Mouse (Mus musculus) brown adipose tissue, adult 24 weeks (tissue): ENCODE measurements around the gene Cyp2j5. TPM values are rescaled to one million over a fixed set of nuclear protein-coding genes. Genes with fewer than 3 reads are reported as not detected.
A peak's percentile ranks its signal among the peaks of the same experiment; 100 is the strongest.

Experiments used
- H3K27ac ChIP-seq: fragments of 200-500 bp; replicated peaks from 2 replicates; pipeline ENCODE4 v1.5.1; 2012; ENCODE audit warnings: low read depth, mild to moderate bottlenecking, low read length
- H3K4me1 ChIP-seq: fragments of 200-500 bp; 2 replicates; pipeline ENCODE4 v1.6.1; 2012; ENCODE audit warnings: low read length, mixed read lengths; ENCODE audit not compliant: control insufficient read depth, insufficient read depth, insufficient read length
- H3K4me3 ChIP-seq: fragments of 200-500 bp; 2 replicates; pipeline ENCODE4 v1.5.1; 2012; ENCODE audit warnings: low read depth, mild to moderate bottlenecking, low read length, moderate library complexity; ENCODE audit not compliant: insufficient read depth
- polyA plus RNA-seq: library from polyadenylated mRNA; stranded (reverse); fragments of >200 nt; gene quantifications from 2 replicates; pipeline ENCODE4 v1.2.4, GENCODE M21; 2012; ENCODE audit not compliant: missing spikeins, insufficient read depth, insufficient read length

Gene Cyp2j5
- 0.44 TPM in 1 of 2 replicates, not detected in the other for polyA plus RNA-seq

DNA sequence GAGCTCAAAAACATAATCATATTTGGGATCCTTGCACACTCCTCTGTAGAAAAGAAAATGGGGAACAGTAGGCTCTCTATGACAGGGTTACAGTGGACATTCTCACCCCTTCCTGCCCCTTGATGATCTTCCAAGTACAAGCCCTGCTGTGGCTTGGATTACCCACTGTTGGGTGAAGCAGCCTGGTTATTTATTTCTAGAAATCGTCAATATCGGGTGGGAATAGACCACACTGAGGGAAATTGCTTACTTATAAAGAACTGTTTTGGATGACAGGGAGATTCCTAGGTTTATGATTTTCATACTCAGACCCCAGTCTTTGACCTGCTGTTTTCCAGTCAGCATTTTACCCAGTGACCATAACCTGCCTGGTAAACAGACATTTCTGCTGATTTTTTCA is at the start of gene Cyp2j5:
TSS of gene Cyp2j5 (minus strand) at position 164 of the 400 bp plus-strand sequence.
- no peak within 1 kb of the TSS for H3K4me3 ChIP-seq
- H3K27ac ChIP-seq = no peak within 1 kb of the TSS
- H3K4me1 ChIP-seq = no peaks in the 10 kb centered on the region

DNA sequence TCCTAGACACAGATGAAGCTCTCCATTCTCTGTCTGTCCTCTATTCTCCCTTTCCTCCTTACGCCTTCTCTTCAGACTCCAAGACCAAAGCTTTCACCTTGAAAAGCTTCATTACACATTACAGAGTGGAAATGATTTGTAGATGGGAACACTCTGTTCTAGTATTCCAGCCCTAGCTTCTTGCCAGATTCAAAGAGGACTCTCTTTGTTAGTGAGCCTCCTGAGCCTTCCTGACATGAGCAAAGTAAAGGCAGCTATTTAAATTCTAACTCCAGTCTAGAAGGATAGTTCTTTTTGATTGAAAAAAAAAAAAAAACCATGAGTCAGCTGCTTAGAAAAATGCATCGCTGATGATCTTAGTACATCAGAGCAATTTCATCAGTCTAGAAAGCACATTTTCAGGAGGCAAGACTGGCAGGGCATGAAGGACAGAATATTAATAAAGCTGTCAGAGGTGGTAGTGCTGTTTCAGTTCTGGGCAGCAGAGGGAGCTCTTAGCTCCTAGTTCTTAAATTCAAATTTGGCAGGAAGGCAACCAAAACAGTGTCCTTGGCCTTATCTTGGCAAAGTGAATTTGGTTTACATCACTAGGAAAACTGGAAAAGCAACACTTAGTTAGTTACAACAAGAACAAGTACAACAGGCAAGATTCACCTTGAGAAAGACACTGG is 41.5 kb upstream of the Cyp2j5 start:
- Histone ChIP-seq H3K4me3 (no peak overlapping the region), H3K27ac (no peak overlapping the region)

GRCm38 (mm10) chr4:96698218-96698561 is 34.2 kb upstream of the Cyp2j5 start:
- Histone ChIP-seq H3K4me3 (no peak overlapping the region), H3K4me1 (no peaks in the 10 kb centered on the region), H3K27ac (no peak overlapping the region)

More for the DNA sequence above, 41.5 kb upstream of the Cyp2j5 start:
- no peaks in the 10 kb centered on the region for H3K4me1 ChIP-seq

GRCm38 (mm10) chr4:96697511-96698217 is 33.7 kb upstream of the Cyp2j5 start:
- no peak overlapping the region for H3K27ac ChIP-seq
- no peaks in the 10 kb centered on the region for H3K4me1 ChIP-seq
- H3K4me3 ChIP-seq = no peak overlapping the region

DNA sequence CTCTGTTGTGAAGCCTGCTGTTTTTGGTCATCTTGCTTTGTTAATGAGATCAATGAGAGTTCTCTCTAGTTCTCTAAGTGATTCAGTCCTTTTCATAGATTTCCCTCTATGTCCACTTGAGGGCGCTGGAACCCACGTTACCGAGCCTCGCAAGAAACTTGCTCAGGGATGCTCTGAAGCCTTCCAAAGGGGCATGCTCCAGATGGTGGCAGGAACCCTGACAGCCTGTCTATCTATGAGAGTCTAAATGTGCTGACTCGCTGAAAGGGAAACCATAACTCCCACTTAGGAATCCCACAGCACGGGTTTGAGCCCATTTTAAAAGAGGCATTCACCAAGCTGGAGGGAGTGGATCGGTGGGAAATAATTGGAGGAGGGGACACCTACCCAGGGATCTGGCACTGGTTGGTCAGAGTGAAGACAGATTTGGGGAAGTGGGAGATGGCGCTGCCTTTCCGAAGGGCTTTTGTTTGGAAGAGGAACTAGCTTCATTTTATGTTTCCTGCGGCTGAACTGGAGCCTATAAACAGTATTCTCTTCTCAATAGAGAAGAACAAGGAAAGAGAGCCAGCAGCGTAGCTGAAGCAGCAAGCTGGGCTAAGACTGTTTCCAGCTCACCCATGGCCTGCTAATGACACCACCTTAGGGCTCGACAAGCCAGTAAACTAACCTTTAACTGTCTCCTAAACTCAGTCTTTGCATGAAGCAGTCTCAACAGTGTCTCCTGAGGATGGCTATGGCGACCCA is 32.8 kb upstream of the Cyp2j5 start:
- Histone ChIP-seq H3K4me3 (no peak overlapping the region), H3K4me1 (no peaks in the 10 kb centered on the region), H3K27ac (no peak overlapping the region)

DNA sequence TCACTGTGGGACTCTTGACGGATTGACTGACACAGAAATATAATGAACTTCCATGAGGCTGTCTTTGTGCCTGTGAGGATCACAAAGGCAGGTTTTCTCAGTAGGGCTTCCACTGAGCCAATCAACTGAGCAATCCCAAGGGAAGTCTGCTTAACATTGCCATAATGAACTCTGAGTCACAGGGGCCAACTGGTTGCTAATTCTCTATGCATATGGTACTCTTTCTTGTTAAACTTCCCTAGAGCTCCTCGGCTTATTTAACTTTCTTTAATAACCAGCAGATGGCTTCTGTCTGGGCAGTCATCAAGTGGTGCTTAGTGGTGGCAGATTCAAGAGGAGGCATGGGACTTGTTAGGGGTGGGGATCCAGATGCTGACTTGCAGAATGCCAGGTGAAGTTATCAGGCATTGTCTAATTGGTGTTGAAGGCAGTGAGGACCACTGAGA is 23.4 kb upstream of the Cyp2j5 start:
- Histone ChIP-seq H3K4me3 (no peak overlapping the region), H3K4me1 (no peaks in the 10 kb centered on the region), H3K27ac (no peak overlapping the region)

DNA sequence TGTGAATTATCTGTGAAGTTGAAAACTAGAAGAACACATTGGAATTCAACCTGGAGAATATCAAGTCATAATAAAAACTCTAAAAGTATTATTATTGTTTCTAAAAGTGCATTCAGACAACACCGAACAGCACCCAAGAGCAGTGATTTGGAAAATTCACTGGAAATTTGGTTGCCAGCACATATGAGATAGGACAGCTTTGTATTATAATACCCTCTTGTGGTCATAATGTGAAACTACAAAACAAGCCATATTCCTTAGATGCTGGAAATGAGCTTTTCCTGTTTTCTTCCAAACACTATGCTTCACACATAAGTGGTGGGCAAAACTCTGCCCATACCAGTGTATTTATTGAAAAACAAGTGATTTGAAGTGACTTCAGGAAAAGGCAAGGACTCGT is 19.5 kb upstream of the Cyp2j5 start:
- H3K27ac ChIP-seq = no peak overlapping the region
- no peaks in the 10 kb centered on the region for H3K4me1 ChIP-seq
- H3K4me3 ChIP-seq = no peak overlapping the region

- H3K27ac ChIP-seq = no peak overlapping the region
- H3K4me3 ChIP-seq = no peak overlapping the region
- H3K4me1 ChIP-seq = no peaks in the 10 kb centered on the region
Measured at GRCm38 (mm10) chr4:96680966-96681365, 17.0 kb upstream of the Cyp2j5 start.

GRCm38 (mm10) chr4:96680233-96680632 is 16.3 kb upstream of the Cyp2j5 start:
- Histone ChIP-seq H3K4me1 (no peaks in the 10 kb centered on the region), H3K27ac (no peak overlapping the region), H3K4me3 (no peak overlapping the region)

DNA sequence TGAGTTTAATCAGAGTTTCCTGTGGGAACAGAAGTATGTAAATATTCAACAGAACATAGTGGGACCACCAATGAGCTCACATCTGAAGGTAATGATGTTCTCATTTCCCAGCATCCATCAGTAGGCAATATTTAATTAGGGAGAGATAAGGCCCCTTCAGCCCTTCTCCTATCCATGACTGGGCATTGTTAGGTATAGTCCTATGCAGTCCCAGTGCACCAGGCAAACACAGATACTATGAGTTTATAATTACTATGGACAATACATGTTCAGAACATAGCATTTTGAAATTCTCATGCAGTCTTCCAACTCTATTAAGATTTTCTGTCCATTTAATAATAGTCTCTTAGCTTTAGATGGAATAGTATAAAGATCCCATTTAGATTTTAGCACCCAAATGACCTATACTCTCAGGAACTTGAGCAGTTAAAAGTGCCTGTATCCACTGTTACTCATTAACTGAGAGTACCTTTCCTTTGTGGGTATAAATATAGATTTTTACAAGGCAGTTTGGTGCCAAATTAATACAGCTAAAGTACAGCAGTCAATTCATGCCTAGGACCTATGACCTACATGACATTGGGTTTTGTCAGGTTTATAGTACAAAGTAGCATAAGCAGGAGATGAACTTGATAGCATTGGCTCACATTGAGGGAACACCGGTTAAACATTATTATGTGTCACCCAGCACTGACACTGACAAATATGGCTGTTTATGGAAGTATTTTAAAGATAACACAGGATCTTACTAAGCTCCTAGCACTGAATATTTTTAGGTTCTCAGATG is 907 bp upstream of the Cyp2j5 start:
- no peaks in the 10 kb centered on the region for H3K4me1 ChIP-seq
- H3K4me3 ChIP-seq = no peak overlapping the region
- no peak overlapping the region for H3K27ac ChIP-seq

- Histone ChIP-seq H3K4me3 (no peak overlapping the region), H3K4me1 (no peaks in the 10 kb centered on the region), H3K27ac (no peak overlapping the region)
Measured at GRCm38 (mm10) chr4:96635455-96635854, 28.5 kb downstream of the Cyp2j5 start.

DNA sequence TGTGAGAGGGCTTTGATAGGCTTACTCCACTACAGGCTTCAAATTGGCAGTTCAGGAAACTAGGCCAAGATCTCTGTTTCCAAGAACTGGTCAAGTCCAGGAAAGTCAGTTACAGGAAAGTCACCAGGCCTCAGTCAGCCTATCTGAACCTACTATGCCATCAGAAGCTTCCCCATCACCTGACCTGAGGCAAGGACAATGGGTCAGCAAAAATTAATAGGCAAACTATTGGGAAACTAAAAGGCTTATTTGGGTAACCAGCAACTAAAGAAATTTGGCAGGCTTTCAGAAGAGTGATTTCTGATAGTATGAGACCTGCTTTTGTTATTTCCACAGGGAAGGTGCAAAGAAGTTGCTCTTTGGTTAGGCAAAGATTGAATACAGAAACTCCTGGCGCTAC is 41.5 kb downstream of the Cyp2j5 start:
- Histone ChIP-seq H3K4me1 (no peaks in the 10 kb centered on the region), H3K27ac (no peak overlapping the region), H3K4me3 (no peak overlapping the region)

- Histone ChIP-seq H3K4me3 (peak overlapping the region; percentile 67), H3K4me1 (no peaks in the 10 kb centered on the region; the same call in 1 of the 2 replicates), H3K27ac (peak overlapping the region; percentile 33; the same call in 1 of the 2 replicates)
Measured at GRCm38 (mm10) chr4:96591791-96592150, 72.2 kb downstream of the Cyp2j5 start.

DNA sequence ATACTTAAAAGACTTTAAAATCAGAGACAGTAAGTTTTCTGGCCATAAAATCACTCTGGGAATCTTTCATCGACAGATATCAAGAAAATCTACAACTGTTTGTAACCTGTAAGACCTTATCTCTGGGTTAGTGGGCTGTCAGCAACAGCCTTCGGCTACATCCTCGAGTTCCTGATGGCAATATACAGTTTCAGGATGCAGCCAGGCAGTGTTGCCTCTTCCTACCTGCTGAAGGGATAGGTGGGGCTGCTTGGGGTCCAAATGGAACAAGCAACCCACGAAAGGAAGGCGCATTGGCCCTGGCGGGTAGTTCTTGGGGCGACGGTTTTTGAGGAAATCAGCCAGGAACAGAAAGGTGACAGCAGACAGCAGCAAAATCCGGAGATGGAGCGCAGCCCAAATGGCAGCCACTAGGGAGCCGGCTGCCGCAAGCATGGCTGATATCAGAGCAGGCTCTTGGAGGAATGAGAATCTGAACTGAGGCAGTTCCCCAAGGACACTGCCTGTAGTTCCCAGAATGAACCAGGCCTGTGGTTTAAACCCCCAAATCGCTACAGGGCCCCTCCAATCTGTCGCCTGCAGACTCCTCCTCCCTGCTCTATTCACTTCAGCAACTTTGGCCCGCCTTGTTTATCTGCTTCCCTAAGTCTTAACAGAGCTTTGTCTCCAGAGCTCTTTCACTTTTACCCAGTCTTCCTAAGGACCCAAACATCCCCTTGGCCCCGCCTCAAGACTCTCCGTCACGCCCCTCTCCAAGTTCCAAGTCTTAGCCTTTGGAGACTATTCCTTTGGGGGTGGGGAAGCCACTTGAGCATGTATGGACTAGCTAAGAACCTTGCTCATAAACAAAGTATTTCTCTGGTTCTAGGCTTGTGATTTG is 72.8 kb downstream of the Cyp2j5 start, which contains the start of gene Cyp2j9:
TSS of gene Cyp2j9 (minus strand) at position 668 of the 880 bp plus-strand sequence.
- H3K27ac ChIP-seq = peak within 1 kb of the TSS; percentile 81
- H3K4me1 ChIP-seq = no peaks in the 10 kb centered on the region; the same call in 1 of the 2 replicates
- peak within 1 kb of the TSS; percentile 67 for H3K4me3 ChIP-seq
